Mouse (Mus musculus) left cerebral cortex, adult 18-20 months (tissue): ENCODE results near the gene Cep57l1. TPM values are rescaled to one million over a fixed set of nuclear protein-coding genes. Genes with fewer than 3 reads are reported as not detected.

ENCODE experiments used
- DNase-seq, 2 experiments: peaks; one replicate each; pipeline ENCODE4 v3.0.0; 2021 to 2022; ENCODE audit warnings: low spot score in 2 of 2, mixed read lengths in 1 of 2
- total RNA-seq, 2 experiments: library from RNA; stranded (reverse); gene quantifications; 2 replicates each; pipeline ENCODE4 v1.2.3; 2021

Cep57l1 gene
- total RNA-seq, 2 experiments from 2014 or later: 5.4 to 7.3 TPM

DNA sequence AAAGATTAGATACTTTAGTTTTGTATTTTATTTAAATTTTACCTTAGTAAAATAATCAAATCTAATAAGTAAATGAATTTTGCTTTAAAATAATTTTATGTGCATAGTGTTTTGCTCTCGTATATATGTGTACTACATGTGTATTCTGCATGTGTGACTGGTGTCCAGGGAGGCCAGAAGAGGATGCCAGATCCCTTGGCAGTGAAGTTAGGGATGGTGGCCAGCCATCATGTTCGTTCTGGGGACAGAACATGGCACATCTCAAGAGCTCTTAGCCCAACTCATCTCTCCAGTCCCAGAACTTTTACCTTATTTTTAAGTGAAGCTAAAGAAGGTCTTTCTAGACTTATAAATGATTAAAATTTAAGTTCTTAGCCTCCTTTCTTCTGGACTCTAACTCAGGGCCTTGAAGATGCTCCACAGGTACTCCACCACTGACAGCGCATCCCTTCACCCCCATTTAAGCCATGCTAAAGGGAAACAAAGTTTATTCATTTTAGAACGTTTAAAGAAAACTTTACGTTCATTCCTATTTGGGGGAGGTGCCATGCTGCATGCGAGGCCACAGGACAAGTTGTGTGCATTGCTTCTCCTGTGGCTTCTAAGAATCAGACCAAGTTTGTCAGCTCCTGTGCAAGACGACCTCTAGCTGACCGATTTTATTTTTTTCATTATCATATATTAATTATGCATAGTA is 8.5 kb upstream of the Cep57l1 start:
- DNase-seq: no peak

DNA sequence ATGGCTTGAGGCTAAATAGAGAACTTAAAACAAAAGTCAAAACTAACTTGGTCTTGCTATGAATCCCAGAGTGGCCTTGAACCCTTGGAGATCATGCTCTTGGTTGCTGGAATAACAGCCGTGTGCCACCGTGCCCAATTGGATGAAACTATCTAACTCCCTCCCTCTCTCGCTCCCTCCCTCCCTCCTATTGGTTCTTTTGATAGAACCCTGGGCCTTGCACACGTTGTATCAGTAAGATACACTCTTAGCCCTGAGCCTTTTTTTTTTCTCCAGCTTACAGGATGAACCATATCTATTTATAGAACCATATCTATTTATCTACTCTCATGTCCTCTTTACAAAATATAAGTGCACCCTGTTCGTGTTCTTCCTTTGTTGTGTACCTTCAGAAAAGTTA is 6.8 kb upstream of the Cep57l1 start:
- DNase-seq: no peak

DNA sequence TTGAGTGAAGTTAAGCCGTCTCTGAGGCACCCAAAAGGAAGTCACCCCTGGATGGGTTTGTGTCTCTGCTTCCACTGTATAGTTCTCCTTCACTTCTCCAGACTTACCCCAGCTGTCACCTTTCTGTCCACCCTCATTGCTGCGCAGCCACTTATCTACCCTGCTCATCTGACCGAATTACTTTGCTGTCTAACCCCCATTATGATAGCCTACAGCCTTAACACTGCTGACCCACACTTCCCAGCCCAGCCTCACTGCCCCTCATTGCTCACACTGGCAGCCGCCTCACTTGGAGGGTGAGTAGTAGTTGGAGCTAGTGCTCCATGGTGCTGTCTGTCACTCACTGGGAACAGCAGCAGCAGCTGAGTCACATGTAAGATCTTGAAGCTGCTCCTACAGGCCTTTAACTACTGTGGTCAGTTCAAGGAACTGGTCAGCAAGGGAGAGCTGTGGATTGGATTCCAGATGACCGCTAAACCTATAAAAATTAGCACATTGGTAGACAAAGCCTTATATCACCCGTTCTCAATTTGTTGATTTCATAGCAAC is 4.7 kb upstream of the Cep57l1 start:
- no peak for DNase-seq

DNA sequence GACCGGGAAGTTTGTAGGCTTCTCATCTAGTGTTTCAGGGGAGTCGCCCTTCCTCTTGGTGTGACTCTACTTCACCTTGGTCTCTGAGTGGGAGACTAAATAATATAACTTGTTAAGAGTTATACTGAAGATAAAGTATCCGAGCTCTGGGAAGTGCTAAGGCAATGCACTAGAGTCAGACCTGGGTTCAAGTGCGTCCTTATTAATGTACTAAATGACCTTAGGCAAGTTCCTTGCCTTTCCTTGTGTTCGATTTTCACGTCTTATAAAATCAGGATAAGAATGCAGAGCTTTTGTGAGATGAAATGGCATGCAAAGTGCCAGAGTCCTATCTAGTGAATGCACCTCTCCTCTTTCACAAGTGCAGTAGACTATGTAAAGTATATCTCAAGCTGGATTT is 2.9 kb upstream of the Cep57l1 start:
- no peak for DNase-seq

DNA sequence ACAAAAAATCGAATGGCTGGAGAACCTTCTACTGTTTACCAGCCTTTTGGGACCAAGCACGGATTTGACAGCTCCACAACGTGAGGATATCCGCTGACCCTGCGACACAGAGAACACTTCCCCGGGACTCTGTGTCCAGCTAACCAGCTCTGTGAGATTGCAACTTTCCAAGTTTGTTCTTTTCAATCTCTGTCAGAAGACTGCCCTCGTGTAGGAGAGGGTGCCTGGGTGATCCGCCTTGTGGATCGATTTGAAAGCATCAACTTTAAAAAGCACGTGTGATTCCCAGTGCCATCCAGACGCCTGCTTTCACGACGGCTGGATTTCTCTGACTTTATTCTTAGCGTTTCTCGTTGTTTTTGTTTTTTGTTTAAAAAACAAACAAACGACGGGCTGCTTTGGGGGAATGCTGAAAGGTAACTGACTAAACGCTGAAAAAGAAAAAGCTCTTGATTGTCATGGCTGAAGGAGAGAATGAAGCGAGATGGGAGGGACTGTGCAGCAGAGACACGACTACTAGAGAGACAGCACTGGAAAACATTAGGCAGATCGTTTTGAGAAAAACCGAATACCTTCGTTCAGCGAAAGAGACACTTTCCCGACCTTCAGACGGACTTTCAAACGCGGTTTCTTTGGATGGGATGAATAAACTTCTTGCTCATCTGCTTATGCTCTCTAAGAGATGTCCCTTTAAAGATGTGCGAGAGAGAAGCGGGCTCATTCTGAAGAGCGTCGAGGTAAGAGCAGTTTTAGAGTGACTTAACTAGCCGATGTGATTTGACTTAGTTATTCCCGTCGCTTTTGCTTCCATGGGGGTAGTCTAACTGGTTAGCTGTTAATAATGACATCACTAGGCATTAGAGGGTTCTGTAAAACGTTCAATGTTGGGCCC is 1.1 kb upstream of the Cep57l1 start:
- no peak for DNase-seq

DNA sequence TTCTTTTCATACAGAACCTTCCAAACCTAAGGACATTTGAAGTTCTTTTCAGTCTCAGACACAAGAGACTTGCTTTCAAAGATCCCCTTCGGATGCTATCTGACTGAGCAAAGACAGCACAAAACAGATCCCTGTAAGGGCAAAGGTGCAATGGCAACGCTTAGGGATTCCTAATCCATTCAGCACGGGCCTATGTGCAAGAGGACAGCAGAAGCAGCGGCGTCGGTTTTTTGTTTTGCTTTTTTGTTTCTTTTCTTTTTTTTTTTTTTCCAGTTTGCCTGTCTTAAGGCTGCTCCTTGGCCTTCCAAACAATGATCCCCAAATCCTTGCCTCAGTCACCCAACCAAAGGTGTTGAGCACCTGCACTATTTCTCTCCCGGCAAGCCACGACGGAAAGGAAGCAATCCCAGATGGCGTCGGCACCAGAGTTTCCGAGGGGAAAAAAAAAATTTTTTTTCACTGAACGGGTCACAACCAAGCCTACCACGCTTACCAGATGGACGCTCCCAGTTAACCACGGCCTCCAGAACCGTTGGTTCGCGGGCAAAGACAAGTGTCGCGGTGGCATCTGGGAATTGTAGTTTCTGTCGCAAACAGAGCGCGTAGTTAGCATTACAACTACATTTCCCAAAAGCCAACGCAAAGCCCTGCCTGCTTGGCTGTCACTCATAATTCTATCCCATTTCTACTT is 446 bp downstream of the Cep57l1 start:
- peak; percentile 86 to 90 for DNase-seq

DNA sequence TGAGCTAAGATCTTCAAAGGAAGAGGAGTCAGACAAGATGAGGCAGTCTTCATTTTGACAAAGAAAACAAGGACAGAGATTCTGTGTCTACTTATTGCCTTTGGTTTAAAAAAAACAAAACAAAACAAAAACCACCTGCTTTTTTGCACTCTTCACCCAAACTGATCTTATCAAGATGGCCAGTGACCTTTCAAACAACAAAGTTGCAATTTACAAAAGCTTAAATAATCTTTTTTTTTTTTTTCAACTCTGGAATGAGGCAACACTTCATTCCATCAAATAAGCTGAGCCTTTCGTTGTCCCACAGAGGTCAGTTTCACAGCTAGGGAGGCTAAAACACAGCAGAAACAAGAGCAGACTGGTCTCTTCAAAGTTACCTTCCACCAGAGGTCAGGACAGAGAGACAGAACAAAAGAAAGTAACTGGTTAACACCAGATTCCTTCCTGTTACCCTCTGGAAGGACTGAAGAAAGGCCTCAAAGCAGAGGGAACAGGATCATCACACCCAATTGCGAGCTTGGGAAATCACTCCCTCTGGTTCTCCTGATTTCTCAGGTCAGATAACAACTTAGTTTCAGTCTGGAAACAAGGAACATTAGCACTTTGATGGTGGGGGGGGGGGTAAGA is 3.8 kb downstream of the Cep57l1 start:
- DNase-seq: no peak

DNA sequence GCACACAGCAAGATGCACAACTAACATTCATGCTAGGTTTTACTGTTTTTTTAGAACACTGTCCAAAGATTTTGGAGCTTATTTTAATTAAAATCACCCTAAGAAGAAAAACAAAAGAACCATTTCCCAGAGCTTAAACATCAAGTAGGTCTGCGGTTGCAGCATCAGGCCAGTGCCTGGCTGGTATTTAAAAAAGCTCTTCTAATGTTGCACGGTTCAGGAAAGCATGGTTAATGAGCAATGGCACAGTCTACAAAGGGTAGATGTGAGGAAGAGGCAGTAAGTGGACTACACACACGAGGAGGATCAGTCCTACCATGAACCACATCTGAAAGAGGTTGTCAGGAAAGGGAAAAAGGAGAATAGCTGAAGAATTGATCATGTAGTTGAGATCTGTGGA is 5.0 kb downstream of the Cep57l1 start:
- no peak for DNase-seq

DNA sequence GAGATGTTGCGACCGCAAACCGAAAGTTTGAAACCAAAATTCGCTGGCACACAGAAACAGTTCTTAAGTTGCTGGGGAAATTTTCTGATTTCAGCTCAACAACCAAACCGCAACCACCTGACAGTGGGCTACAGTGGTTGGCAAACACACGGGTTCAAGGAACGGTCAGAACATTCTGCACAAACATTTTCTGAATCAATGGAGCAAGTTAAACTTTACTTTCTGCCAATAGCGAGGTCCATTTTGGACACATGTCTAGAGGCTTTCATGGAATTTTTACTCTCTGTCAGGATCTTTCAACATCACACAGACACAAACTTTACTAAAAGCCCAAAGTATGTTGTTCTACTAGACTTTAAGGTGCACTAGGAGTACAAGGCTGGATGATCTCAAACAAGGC is 6.2 kb downstream of the Cep57l1 start:
- no peak for DNase-seq

DNA sequence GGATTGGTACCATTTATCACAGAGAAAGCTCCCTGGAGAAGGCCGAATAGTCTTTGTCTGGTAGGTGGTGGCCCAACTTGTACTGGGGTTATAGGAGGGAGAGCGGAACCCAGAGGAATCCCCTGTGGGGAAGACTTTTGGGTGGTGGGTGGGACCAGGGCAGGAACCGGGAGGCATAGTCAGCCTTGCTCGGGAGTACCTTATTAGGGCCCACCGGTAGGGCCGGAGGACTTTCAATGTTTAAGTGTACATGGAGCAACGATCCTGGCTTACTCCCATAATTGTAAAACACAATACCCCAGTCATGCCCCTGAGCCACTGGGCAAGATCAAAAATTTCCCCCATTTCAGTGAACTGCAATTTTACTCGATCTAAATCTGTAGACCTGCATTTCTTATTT is 12.4 kb downstream of the Cep57l1 start:
- DNase-seq: no peak

DNA sequence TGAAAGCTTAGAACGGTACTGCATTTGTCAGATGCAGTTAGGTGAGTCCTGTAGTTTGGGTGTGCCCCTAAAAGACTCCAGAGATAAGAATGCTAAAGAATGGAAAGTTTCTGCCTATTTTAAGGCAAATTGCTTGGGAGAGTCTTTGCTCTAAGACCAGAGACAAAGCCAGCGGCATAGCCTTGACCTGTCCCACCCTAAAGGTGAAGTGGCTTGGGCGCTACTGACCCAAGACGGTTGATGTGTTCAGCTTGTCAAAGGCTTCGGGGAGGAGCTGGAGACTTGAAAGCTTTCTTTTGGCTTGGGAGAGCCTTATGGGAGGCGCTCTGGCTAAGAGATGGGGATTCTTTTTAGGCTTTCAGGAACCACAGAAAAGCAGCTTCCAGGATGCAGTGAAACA is 17.3 kb downstream of the Cep57l1 start:
- no peak for DNase-seq

DNA sequence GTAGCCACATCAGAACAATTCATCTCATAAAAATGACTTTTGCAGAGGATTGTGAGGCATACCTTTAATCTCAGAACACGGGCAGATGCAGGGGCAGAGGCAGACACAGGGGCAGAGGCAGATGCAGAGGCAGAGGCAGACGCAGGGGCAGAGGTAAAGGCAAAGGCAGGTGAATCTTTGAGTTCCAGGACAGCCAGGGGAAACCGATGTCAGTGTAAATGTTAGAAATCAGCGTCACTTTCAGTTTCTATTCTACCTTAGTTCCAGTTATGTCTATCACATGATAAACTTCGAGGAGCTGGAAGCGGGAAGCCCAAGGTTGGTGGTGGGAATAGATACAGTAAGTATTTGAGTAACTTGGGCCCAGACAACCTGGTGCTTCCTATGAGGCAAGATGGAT is 42.4 kb downstream of the Cep57l1 start:
- no peak for DNase-seq

DNA sequence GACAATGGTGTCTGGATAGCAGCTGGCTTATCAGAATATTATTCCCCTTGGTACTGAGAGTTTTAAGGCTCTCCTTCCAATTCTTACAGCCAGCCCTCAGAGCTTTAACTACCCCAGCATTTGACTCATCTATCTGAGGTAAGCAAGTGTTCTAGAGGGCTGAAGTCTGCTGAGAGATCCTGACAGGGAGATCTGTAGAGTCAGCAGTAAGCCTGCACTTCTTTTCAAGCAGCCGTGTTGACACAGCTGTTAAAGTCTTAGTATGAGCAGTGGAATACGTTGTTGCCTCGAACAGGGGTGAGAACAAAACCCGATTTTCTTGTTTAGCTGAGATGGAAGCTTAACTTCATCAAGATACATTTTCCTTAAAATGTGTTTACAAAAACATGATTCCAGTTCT is 43.4 kb downstream of the Cep57l1 start:
- no peak for DNase-seq

DNA sequence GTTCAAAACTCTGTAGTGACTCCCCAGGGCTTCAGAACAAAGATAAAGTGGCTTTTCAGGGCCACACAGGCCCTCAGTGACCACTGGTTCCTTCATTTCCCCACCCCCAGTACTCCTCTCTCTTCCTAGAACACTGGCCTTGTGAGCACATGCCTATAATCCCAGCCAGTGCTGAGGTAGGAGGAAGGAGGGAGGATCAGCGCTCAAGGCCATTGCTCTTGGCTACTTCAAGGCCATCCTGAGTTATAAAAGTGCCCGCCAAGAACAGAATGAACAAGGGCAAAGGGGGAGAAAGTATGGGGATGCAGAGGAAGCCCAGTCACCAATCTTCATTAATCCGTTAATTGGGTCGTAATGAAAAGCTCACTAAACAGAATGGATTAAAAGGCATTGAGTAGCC is 44.1 kb downstream of the Cep57l1 start:
- DNase-seq: no peak

DNA sequence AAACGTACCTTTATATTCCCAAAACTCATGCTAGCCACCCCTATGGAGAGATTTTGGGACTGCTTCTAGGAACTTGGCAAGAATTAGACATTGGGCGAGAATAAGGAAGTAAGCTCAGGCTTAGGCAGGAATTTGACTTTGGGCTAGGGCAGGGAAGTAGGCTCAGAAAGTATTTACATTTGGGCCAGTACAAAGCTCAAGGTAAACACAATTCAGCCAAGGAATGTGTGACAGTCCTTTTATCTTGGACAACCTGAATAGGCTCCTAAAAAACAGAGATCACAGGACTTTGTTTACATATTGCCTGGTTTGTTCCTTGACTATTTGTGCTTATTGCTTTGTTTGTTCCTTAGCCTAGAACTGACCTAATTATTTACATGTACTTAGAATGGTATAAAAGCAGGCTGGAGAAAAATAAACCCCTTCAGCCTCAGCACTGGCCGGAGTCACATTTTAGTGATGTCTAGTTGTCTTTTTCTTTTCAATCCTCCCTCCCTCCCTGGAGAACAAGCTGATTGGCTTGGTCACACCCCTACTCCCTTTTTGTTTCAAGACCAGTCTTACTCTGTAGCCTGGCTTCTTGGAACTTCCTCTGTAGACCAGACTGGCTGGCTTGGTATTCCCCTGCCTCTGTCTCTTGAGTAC is 45.8 kb downstream of the Cep57l1 start:
- no peak for DNase-seq

DNA sequence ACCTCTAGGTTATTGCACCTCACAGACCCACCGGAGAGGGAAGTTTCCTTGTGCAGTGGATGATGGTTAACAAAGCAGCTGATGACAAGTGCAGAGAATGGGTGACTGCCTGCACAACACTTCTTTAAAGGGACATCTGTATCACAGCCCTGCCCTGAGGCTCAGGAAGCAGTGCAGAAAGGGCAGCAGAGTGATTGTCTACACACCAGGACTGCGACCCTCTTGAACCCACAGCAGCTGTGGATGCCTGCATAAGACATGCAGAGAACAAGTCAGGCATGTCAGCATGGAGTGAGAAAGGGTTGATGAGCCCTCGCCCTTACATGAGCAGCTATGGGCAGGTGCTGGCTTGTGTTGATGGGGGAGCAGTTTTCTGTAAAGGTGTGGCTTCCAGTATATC is 48.8 kb downstream of the Cep57l1 start:
- no peak for DNase-seq

DNA sequence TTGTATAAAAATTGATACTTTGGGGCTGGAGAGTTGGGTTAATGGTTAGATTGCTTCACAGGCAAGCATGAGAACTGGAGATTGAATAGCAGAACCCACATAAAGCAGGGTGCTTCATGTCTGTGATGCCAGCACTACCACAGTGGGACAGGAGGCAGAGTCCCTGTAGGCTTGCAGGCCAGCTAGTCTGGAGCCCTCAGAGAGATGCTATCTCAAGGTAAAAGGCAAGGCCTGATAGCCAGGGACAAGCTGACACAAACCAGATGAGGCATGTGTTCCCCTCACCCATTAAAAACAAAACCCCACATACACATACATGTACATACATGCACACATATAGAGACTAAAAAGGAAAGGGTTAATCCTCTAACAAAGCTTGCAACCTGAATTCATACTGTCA is 51.6 kb downstream of the Cep57l1 start:
- no peak for DNase-seq

DNA sequence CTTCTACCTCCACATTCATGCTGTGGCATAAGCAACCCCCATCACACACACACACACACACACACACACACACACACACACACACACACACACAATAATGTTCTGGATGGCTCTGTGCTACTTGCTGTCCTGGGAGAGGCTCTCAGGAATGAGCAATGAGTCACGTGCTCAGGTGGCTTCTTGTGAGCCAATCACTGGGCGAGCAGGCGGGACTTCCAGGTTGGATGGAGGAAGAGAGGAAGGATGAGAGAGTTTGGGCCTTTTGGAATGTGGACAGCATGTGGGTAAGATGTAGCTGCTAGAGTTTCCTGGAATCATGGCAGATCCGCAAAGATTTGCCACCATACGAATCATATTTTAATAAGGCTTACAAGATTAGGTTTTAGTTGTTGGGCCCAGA is 52.4 kb downstream of the Cep57l1 start:
- DNase-seq: no peak

DNA sequence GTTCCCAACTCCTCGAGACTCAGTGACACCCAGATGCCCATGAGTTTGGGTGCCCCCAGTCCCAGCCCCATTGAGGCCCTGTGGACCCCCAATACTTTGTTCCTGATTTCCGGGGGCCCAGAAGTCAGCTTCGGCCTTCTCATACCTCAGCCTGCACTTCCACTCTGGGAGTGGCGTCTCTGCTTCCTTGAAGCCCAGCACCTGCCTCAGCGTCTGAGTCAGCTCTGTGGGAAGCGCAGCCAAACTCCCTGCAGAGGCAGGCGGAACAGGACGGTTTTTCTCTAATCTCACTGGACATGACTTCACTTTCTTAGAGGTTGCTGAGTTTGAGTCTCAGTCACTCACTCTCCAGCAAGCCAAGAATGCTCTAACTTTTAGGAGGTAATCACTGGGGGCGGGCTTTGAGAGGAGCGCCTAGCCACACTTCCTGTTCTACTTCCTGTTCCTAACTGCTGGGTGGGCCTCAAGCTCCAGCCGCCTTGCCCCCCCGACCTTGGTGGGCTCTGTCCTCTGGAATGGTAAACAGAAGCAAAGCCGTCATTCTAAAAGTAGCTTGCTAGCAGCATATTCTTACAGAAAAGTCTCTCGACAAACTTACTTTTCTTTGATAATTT is 57.7 kb downstream of the Cep57l1 start:
- no peak for DNase-seq

DNA sequence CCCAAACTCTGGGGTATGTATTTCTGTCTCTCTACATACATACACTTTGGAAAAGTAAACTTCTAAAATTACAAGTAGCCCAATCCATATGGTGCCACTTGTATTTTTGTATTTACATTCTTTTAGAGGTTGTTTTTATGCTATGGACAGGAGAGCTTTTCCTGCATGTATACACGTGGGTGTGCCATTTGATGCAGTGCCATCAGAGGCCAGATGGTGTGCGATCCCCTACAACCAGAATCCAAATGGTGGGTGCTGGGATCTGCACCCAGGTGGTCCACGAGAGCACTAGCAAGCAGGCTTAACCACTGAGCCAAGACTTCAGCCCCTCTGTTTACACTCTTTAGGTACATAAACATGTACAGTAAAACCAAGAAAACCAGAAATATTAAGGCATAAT is 60.4 kb downstream of the Cep57l1 start:
- peak in 1 of 2 experiments; percentile 15 for DNase-seq
